Mouse (Mus musculus) splenic B cell, adult 2 months (primary cell): Measurements from ENCODE around the gene Kcne4.
"Not testable (repeated sequence)": the region's sequence is repeated elsewhere in the genome, so short reads cannot be mapped to it uniquely, and the experiment has no call there.

ENCODE experiments used
- DNase-seq: peaks from one replicate; pipeline ENCODE4 v3.0.0-alpha.2; 2011; ENCODE audit warnings: low read depth, low spot score
- H3K27me3 ChIP-seq: 2 replicates; pipeline ENCODE4 v1.6.1; 2012; ENCODE audit warnings: mild to moderate bottlenecking, low read length, moderate library complexity, mixed read lengths; ENCODE audit not compliant: control insufficient read depth, poor library complexity, insufficient read depth, severe bottlenecking
- H3K36me3 ChIP-seq: 2 replicates; pipeline ENCODE4 v1.6.1; 2012; ENCODE audit warnings: mild to moderate bottlenecking, low read length, moderate library complexity, mixed read lengths; ENCODE audit not compliant: control insufficient read depth, poor library complexity, insufficient read depth, severe bottlenecking

Kcne4 gene

DNA sequence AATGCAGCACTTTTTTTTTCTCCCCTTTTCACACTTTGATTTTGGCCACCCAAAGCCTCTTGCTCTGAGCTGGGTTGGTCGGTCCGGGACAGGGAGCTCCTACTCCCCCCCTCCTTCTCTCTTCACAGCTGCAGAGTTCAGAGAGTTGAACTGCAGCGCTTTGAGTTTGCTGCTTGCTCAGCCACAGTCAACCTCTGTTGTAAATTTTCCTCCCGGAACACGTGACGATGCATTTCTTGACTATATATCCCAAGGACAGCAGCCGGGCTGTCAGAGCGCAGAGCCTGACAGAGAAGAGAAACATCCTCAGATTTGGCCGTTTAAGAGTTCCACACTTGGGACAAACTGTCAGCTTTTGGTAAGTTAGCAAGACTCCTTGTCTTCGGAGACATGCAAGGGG, at the start of gene Kcne4:
TSS of gene Kcne4 (plus strand) at position 120 of the 400 bp plus-strand sequence.
- no peaks in the 10 kb centered on the region for H3K27me3 ChIP-seq
- DNase-seq: no peak
- no peaks in the 10 kb centered on the region for H3K36me3 ChIP-seq

DNA sequence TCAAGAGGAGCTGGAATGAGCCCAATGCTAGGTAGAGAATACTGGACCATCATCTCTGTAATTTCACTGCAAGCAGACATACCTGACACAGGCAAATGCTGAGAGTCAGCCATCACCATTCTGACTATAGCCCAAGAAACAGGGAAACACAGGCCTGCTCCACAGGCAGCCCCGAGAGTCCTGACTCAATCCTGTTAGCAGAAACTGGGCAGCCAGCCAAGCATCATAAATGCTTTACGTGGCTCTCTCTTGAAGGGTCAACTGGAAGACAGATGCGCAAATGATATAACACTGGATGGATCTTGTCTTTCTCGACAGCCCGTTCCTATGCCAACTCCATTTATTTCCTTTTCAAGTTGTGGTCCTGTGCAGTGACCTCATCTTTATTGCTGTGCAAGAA, 34.7 kb upstream of the Kcne4 start:
- Histone ChIP-seq H3K27me3 (no peaks in the 10 kb centered on the region), H3K36me3 (no peaks in the 10 kb centered on the region)
- DNase-seq: no peak

DNA sequence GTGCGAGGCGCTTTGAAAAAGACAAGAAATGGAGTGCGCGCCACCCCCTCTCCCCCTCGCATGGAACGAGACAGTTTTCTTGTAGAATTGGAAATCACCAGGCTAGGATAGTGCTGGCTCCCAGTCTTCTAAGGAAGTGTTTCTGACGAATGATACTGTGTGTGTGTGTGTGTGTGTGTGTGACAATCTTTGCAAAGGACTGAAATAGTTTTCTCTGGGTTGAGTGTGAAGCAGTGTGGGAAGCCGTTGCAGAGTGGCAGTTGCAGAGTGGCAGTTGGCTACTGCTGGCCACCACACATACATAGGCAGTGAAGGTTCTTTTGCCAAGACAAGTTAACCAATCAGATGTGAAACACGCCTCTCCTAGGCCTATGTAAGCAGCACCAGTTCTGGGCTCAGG, 31.6 kb upstream of the Kcne4 start:
- not testable (repeated sequence) for DNase-seq, H3K27me3 ChIP-seq, H3K36me3 ChIP-seq

DNA sequence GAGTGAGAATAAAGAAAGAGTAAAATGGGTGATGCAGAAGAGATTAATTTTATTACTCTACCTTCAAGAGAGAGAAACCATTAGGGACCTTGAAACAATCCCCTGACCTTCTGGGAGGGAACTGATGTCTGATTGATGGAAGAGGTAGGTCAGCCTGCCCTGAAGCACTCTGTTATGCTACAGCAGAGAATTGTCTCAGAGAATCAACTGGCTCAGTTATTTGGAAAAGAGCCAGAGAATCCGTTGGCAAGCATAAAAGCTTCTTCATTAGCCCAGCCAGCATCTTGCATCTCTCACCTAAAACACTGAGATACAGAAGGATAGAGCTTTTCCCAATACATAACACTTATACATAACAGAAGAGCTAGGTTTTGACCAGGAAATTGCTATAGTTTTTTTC, 26.8 kb upstream of the Kcne4 start:
- no peaks in the 10 kb centered on the region for H3K27me3 ChIP-seq
- no peak for DNase-seq

DNA sequence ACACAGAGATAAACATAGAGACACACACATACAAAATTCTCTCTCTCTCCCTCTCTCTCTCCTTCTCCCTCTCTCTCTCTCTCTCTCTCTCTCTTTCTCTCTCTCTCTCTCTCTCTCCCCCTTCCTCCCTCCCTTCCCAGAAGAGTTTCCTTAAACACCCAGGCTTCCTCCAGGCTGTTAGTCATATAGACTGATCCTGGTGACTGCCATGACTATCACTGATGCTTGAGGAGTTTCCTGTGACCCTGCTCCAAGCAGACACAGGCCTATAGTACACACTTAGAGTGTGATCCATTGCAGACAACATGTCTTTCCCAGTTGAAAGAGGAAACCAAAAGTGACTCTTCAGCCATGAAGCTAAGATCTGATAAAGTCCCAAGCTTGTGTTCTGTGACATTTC, 9.1 kb upstream of the Kcne4 start:
- Histone ChIP-seq H3K36me3 (no peaks in the 10 kb centered on the region), H3K27me3 (no peaks in the 10 kb centered on the region)
- DNase-seq: no peak

More for the DNA sequence above, 26.8 kb upstream of the Kcne4 start:
- H3K36me3 ChIP-seq: no peaks in the 10 kb centered on the region

DNA sequence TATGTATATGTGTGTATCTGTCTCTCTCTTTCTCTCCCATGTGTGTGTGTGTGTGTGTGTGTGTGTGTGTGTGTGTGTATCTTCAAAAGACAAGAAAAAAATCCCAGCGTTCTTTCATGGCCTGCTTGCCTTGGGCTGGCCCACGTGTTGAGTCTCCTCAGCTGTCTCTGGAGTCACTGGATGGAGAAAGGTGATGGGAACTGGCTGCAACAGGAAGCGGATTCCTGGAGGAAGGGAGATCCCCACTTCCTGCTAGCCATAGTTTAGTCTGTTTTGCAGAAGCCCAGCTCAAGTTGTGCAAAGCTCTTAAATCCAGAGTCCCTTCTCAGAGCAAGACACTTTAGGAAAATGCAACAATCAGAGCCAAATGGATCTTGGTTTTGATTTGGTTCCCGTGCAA, 6.7 kb upstream of the Kcne4 start:
- DNase-seq: no peak
- Histone ChIP-seq H3K36me3 (no peaks in the 10 kb centered on the region), H3K27me3 (no peaks in the 10 kb centered on the region)

DNA sequence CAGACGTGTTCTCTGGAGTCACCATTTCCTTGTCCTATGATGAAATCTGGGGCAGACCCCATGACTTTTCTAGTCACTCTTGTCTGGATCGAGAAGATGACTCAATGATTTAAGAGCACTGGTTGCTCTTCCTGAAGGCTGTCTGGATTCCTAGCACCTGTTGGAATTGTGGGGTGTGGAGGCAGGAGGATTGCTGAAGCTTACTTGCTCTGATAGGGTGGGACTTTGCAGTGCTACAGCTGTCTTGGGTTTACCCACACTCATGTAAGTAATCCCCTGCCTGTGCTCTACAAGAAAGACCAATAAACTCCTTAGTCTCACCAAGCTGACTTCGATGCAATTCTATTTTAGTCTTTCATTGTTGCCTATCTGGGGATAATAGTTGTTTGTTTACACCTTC, 5.7 kb upstream of the Kcne4 start:
- Histone ChIP-seq H3K27me3 (no peaks in the 10 kb centered on the region), H3K36me3 (no peaks in the 10 kb centered on the region)
- DNase-seq: no peak

DNA sequence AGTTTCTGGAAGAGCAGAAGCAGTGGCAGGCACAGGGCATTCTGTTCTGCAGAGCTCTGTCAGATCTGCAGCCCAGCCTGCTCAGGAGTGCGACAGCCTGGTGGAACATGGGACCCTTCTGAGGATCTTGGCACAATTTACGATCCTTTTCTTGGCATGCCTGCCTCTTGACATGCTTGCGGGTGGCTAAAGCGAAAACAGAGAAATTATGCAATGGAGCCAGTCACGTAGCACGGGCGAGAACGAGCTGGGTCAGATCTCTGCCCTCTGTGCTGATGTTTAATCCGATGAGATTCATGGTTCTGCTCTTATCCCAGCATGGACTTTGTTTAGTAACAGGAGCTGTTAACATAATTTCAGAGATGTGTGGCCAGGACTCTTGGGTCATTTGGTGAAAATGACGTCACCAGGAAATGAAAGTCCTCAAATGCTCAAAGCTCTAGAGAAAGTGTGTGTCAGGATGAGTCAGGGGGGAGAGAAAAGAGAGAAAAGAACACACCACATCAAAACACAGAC, 4.5 kb upstream of the Kcne4 start:
- no peaks in the 10 kb centered on the region for H3K36me3 ChIP-seq
- no peak for DNase-seq
- no peaks in the 10 kb centered on the region for H3K27me3 ChIP-seq

DNA sequence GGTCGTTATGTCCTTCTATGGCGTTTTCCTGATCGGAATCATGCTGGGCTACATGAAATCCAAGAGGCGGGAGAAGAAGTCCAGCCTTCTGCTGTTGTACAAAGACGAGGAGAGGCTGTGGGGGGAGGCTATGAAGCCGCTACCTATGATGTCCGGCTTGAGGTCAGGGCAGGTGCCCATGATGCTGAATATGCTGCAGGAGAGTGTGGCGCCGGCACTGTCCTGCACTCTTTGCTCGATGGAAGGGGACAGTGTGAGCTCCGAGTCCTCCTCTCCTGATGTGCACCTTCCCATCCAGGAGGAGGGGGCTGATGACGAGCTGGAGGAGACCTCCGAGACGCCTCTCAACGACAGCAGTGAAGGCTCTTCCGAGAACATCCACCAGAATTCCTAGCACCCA, 1.2 kb downstream of the Kcne4 start:
- DNase-seq: no peak
- H3K36me3 ChIP-seq: no peaks in the 10 kb centered on the region
- H3K27me3 ChIP-seq: no peaks in the 10 kb centered on the region

DNA sequence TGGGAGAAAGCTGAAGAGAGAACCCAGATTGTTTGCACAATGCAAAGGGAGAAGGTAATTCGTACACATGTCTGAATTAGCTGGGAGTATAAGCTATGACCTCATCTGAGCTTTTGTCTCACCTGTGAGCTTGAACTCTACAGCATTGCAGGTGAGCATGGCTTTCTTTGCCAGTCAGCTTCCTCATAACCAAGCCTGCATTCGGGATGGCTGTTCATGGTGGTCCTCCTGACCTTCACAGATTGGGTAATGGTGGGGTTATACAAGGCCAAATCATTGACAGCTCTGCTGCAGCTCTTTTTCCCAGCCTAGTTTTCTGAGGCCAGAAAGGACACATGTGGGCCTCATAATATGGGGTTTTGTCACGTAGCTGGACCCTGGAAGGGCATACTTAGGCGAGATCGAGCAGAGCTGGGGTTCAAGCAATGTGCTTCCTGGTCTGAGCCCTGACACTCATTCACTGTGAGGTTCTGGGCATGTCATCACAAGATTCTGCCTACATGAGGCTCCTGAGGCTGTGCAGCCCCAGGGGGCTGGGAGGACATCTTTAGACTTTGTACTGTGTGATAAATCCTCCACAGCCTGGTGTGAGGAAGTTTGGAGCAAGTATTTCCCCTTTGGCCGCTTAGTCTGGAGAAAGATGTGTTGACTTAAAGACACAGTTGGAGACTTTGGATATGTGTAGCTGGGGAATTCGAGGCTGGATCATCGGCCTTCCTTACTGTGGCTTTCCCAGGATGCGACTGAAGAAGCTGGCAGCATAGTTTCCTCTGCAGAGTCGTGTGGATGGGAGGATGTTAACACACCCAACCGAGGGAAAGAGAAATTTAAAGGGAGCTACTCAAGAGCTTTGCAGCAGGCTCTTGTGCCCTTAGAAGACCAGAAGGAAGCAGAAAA, 2.3 kb downstream of the Kcne4 start:
- Histone ChIP-seq H3K27me3 (no peaks in the 10 kb centered on the region), H3K36me3 (no peaks in the 10 kb centered on the region)
- no peak for DNase-seq

DNA sequence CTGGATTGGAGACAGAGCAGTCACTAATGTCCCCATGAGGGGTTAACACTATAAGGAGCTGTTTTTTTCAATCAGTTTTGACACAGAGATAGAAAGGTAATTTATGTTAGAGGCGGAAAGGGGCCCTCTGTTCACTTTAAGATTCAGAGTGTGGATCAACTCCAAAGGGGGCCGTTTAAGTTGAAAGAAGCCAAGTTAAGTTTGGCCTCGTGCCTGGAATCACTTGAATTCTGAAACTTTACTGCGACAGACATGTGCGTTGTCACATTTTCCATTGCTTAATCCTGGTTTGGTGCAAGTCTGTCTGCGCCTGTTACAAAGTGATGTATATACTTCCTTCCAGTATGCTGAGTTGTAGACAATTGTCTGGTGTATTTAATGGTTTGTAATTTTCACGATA, 3.0 kb downstream of the Kcne4 start:
- DNase-seq: no peak
- Histone ChIP-seq H3K36me3 (no peaks in the 10 kb centered on the region), H3K27me3 (no peaks in the 10 kb centered on the region)

DNA sequence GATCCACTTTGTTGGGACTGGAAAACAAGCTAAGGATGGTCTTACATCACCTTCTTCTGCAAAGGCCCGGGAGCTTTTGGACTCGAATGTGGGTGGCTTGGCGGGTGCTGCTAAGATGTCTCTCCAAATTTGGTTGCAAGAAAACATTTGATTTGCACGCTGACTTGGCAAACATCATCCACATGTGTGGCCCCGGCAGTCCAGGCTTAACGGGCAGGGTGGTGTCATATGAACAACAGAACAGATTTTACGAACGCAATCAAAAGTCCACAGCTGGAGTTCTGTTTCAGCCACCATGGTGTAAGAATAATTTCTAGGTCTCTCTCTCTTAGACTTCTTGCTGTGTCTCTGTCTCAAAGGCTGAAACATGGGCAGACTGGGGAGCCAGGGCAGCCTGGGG, 3.6 kb downstream of the Kcne4 start:
- Histone ChIP-seq H3K27me3 (no peaks in the 10 kb centered on the region), H3K36me3 (no peaks in the 10 kb centered on the region)
- DNase-seq: no peak

DNA sequence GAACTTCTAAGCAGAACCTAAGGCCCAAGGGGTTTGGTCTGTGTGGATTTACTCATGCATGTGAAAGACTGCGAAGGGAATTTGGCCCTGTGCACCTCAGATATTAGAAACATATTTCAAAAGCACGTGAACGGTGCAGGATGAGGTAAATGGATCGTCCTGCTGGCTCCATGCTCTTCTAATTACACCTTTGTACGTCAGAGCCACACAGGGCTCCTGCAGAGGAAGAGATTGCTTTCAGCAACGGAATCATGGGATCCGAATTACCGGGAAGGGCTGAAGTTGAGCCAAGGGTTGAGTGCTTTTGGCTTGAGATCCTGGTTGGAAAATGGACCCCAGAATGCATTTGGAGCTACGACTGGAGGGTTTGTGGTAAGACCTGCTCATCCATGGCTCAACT, 4.6 kb downstream of the Kcne4 start:
- DNase-seq: no peak
- H3K36me3 ChIP-seq: no peaks in the 10 kb centered on the region
- H3K27me3 ChIP-seq: no peaks in the 10 kb centered on the region

DNA sequence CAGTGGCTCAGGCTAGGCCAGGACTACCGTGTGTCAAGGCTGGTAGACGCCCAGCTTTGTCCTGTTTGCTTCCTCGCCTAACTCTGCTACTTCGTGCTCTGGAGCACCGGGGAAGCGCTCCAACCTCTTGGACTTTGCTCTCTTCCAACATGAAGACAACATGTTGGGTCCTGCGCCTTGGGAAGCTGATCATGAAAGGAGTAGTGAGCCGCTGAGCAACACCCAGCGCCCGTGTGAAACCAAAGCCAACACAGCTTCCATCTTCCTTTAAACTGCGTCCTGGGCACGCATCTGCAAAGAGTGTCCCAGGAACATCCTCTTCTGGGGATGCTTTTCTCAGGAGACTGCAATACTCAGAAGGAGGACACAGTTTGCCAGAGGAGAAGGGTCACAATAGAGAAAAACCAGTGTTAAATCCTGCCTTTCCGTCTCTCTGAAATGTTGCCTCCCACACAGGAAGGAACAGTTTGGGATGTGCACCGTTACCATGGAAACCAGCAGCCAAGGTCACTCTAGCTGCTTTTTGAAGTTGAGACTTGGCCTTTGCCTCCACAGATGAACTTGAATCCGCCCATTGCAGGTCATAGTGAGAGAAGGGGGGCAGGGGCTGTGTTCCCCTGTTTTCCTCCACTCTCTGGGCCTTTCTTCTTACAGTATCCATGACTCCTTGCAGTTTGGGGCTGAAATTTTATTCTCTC, 5.3 kb downstream of the Kcne4 start:
- Histone ChIP-seq H3K27me3 (no peaks in the 10 kb centered on the region), H3K36me3 (no peaks in the 10 kb centered on the region)
- DNase-seq: no peak

DNA sequence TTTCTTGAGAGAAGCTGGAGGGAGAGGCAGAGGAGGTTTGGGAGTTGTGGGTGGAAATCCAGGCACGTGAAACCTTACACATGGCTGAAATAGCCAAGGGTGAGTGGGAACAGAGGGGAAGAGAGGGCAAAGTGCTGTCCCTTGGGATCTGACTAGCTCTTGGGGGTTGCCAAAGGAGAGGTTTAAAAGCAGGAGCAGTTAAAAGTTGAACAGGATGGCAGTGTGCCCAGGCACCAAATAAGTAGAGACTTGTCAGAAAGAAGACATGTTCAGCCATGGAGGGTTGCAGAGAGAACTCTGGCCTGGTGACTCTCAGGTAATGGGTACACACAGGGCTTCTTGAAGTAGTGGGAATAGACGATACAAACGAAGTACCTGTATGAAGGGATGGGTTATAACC, 8.7 kb downstream of the Kcne4 start:
- DNase-seq: no peak
- Histone ChIP-seq H3K27me3 (no peaks in the 10 kb centered on the region), H3K36me3 (no peaks in the 10 kb centered on the region)
